Mouse (Mus musculus): ENCODE data around the gene Megf8.

Gene Megf8

DNA sequence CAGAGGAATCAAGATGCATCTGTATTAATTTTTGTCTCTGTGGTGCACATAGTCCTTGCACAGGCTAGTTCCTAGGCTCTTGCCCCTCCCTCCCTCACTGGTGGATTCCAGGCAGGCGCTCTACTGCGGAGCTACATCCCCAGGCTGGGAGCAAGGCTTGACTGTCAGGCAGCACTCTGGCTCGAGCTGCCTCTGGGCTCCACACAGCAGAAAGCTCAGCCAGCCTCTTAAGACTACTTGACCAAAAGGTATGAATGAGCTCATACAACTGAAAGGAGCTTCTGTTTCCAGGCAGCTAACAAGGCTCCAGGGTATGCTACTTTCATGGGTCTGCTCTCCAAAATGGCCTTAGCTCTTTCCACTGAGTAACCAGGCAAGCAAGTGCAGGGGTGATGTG is 64.3 kb downstream of the Megf8 start:
- no peak for DNase-seq (ENCODE audit: low spot score in 2 of 2)

- no peak for DNase-seq (ENCODE audit: low spot score in 2 of 2)
These were observed 65.6 kb downstream of the Megf8 start for GRCm38 (mm10) chr7:25382541-25382940.

DNA sequence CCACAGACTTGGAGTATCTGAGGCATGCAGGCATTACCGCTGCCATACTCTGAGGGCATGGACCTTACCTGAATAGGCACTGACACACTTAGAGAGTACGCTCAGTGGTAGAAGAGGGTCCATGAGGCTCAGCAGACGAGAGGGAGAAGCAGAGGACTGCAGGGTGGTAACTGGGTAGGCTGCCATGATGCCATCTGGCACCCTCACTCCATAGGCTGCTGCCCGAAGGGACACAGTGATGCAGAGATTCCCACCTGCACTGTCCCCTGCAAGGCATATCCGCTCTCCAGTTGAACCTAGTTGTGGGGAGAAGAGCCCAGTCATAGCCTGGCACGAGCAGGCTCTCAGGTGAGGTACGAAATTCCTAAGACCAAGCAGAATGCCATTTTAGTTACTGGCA is 66.4 kb downstream of the Megf8 start:
- no peak for DNase-seq (ENCODE audit: low spot score in 2 of 2)

- no peak for DNase-seq (ENCODE audit: low spot score in 2 of 2)
These were observed 66.9 kb downstream of the Megf8 start for GRCm38 (mm10) chr7:25383891-25384290.

DNA sequence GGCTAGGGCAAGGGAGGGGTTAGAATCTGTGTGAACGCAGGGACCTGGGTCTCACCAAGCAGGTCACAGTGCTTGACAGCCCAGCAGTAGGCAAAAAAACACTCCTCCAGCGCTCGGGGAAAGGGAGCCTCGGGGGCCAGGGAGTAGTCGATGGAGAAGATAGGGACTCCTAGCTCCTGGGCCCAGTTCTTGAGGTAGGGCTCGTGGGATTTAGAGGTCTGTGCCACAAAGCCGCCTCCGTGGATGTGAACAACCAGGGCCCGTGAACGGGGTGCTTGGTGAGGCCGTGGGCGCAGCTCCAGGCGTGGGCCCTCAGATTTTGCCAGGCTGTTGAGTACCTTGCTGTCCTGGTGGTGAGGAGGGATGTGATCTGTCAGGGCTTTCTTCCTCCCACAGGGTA is 67.4 kb downstream of the Megf8 start:
- DNase-seq (ENCODE audit: low spot score in 2 of 2), result no peak

- no peak for DNase-seq (ENCODE audit: low spot score in 2 of 2)
These were observed 67.9 kb downstream of the Megf8 start for GRCm38 (mm10) chr7:25384818-25385217.

GRCm38 (mm10) chr7:25385259-25385658 is 68.3 kb downstream of the Megf8 start:
- DNase-seq (ENCODE audit: low spot score in 2 of 2), result no peak

- no peak for DNase-seq (ENCODE audit: low spot score in 2 of 2)
These were observed 69.0 kb downstream of the Megf8 start for GRCm38 (mm10) chr7:25385850-25386555.

GRCm38 (mm10) chr7:25387811-25388440 is 71.0 kb downstream of the Megf8 start:
- no peak for DNase-seq (ENCODE audit: low spot score in 2 of 2)

GRCm38 (mm10) chr7:25388916-25389315 is 72.0 kb downstream of the Megf8 start:
- DNase-seq (ENCODE audit: low spot score in 2 of 2), result no peak

GRCm38 (mm10) chr7:25390054-25390770 is 73.2 kb downstream of the Megf8 start:
- peak in 1 of 2 experiments; percentile 14 for DNase-seq (ENCODE audit: low spot score in 2 of 2)

DNA sequence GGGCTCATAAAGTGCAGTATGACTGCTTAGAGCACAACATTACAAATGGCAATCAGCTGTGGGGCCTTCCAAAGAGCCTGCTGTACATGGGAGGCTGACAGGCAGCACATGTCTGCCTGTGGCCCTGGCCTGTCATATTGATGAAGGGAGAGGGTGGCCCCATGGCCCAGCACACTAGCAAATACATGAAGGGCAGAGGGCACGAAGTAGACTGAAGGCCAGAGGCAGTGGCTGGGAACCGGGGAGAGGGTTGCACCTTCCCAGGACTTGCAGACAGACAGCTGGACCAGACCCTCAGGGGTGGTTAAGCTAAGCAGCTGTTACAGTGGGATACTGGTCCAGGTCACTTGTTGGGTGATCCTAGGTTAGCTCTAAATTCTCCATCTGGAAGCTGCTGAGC is 74.0 kb downstream of the Megf8 start:
- no peak for DNase-seq (ENCODE audit: low spot score in 2 of 2)

- DNase-seq (ENCODE audit: low spot score in 2 of 2), result no peak
These were observed 75.0 kb downstream of the Megf8 start for GRCm38 (mm10) chr7:25391856-25392453.

GRCm38 (mm10) chr7:25392851-25393250 is 75.9 kb downstream of the Megf8 start:
- DNase-seq (ENCODE audit: low spot score in 2 of 2), result peak in 1 of 2 experiments; percentile 7

- DNase-seq (ENCODE audit: low spot score in 2 of 2), result no peak
These were observed 76.7 kb downstream of the Megf8 start for GRCm38 (mm10) chr7:25393451-25394210.

GRCm38 (mm10) chr7:25394754-25395153 is 77.8 kb downstream of the Megf8 start:
- no peak for DNase-seq (ENCODE audit: low spot score in 2 of 2)

GRCm38 (mm10) chr7:25395186-25395557 is 78.2 kb downstream of the Megf8 start:
- no peak for DNase-seq (ENCODE audit: low spot score in 2 of 2)

GRCm38 (mm10) chr7:25395558-25396521 is 78.9 kb downstream of the Megf8 start:
- DNase-seq (ENCODE audit: low spot score in 2 of 2), result peak; percentile 96 to 97

GRCm38 (mm10) chr7:25396621-25397020 is 79.7 kb downstream of the Megf8 start:
- DNase-seq (ENCODE audit: low spot score in 2 of 2), result no peak

DNA sequence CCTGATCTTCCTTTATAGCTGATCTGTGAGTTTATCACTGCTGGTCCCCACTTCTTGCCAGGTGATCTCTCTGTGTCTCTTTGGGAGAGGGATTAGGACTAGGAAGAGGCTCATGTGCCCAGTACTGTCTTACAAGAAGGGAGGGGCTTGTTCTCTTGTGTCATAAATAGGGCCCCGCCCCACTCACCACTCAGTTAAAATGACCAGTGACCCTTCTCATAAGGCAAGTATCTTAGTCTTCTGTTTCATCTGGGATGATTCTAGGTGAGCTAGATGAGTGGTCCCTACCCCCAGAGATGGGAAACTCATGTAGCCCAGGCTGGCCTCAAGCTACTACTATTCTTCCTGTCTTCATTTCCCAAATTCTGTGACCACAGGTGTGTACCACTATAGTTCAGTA is 81.6 kb downstream of the Megf8 start, which contains the start of gene Lipe:
Lipe (minus strand) TSS at position 101 of the 400 bp plus-strand sequence.
- DNase-seq (ENCODE audit: low spot score in 2 of 2), result no peak

Data from frontal cortex, postnatal 10 days (tissue).